24 mouse cellular contexts compared by ENCODE assay signal in the genomic region with DNA sequence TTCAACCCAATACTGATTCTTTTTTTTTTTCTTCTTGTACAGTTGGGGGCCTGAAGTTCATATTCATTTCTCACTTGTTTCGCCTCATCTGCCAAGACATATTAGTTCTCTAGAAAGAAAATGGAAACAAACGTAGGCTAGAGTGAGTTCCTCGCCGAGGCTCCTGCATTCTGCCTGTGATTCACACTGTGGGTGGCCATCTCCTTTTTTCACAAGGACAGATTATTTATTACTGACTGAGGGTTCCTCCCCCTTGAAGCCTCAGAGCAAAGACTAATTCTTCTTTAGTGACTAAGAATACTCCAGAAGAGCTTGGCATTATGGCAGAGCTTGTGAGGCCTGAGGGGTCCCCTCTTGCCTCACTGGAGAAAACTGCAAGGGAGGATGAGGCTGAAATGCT.
DNase-seq lines count a peak whose midpoint lies in the region; ATAC-seq lines count a peak whose summit lies in the region.
"Had no signal": no experiment of that assay in that cellular context is flagged by ENCODE, and none has a peak within 500 bp of the region (broad histone marks: within the 10 kb centered on the region; RNA-seq: fewer than 3 reads in every experiment).

No protein-coding gene starts in this region.

- WGBS in kidney, embryonic 15.5 days, result 26% methylated on average over 4 of the region's 4 CpGs
- WGBS in midbrain, embryonic 13.5 days, result 57% methylated on average over 4 of the region's 4 CpGs

- H3K4me2 ChIP-seq in kidney, embryonic 15.5 days, result 0 out of 2 replicates have a peak overlapping the region, but pooled peaks have one; percentile 0
- H3K4me2 ChIP-seq in midbrain, embryonic 13.5 days (replicated peaks), result no peak overlapping the region
- H3K4me2 ChIP-seq: forebrain, embryonic 15.5 days; heart, embryonic 11.5 days; hindbrain, embryonic 15.5 days; intestine, embryonic 15.5 days; neural tube, embryonic 15.5 days; stomach, embryonic 15.5 days had no signal

- H3K9me3 ChIP-seq in kidney, embryonic 15.5 days (replicated peaks), result no peaks in the 10 kb centered on the region
- H3K9me3 ChIP-seq in midbrain, embryonic 13.5 days, result no peaks in the 10 kb centered on the region
- H3K9me3 ChIP-seq: embryonic facial prominence, embryonic 10.5 days; forebrain, embryonic 15.5 days; hindbrain, embryonic 15.5 days; intestine, embryonic 15.5 days; midbrain, embryonic 10.5 days; neural tube, embryonic 15.5 days; stomach, embryonic 15.5 days had no signal

- no peak overlapping the region for H3K27ac ChIP-seq in kidney, embryonic 15.5 days
- no peak overlapping the region for H3K27ac ChIP-seq in midbrain, embryonic 13.5 days
- H3K27ac ChIP-seq: embryonic facial prominence, embryonic 10.5 days; forebrain, embryonic 15.5 days; hindbrain, embryonic 15.5 days; intestine, embryonic 15.5 days; layer of hippocampus, adult 2 months; macrophage; midbrain, embryonic 10.5 days; neural tube, embryonic 15.5 days; stomach, embryonic 15.5 days had no signal

- no peak overlapping the region for H3K9ac ChIP-seq in kidney, embryonic 15.5 days
- no peak overlapping the region for H3K9ac ChIP-seq in midbrain, embryonic 13.5 days (replicated peaks)
- H3K9ac ChIP-seq: forebrain, embryonic 15.5 days; hindbrain, embryonic 15.5 days; intestine, embryonic 15.5 days; neural tube, embryonic 15.5 days; stomach, embryonic 15.5 days had no signal

- 0 out of 2 replicates have a peak, but pooled peaks have one; percentile 40 for ATAC-seq in kidney, embryonic 15.5 days (replicated peaks; ENCODE audit: low FRiP score)
- ATAC-seq in midbrain, embryonic 13.5 days, result no peak
- ATAC-seq: CD4-positive, CD25-positive, alpha-beta regulatory T cell, adult 4 months; forebrain, embryonic 15.5 days; intestine, embryonic 15.5 days had no signal

- H3K4me3 ChIP-seq in kidney, embryonic 15.5 days (replicated peaks), result no peak overlapping the region
- H3K4me3 ChIP-seq in midbrain, embryonic 13.5 days (replicated peaks), result no peak overlapping the region
- H3K4me3 ChIP-seq: embryonic facial prominence, embryonic 10.5 days; forebrain, embryonic 15.5 days; hindbrain, embryonic 15.5 days; intestine, embryonic 15.5 days; layer of hippocampus, adult 2 months; midbrain, embryonic 10.5 days; neural tube, embryonic 15.5 days; stomach, embryonic 15.5 days had no signal

- DNase-seq in embryo, embryonic 10 days (ENCODE audit: low spot score), result peak; percentile 16
- DNase-seq in embryo, embryonic 11 days, result no peak
- DNase-seq in kidney, postnatal 36 days, result no peak
- peak; percentile 32 for DNase-seq in NIH3T3 (ENCODE audit: low read depth)
- DNase-seq in adrenal gland, postnatal 25 days, result peak; percentile 8
- DNase-seq in cerebellum, adult 11 months, result no peak
- DNase-seq: cerebellum, adult 18-20 months; cerebellum, postnatal 25 days; kidney, adult 9 months; thymus, adult 18-20 months; thymus, postnatal 36 days had no signal

- H3K4me1 ChIP-seq in kidney, embryonic 15.5 days, result peaks cover 18% of the 10 kb centered on the region
- 0 out of 2 replicates have a peak, but pooled peaks cover 3% of the 10 kb centered on the region for H3K4me1 ChIP-seq in midbrain, embryonic 13.5 days (replicated peaks)
- H3K4me1 ChIP-seq: forebrain, embryonic 15.5 days; hindbrain, embryonic 15.5 days; intestine, embryonic 15.5 days; neural tube, embryonic 15.5 days; stomach, embryonic 15.5 days had no signal

- no peaks in the 10 kb centered on the region for H3K27me3 ChIP-seq in kidney, embryonic 15.5 days
- 0 out of 2 replicates have a peak, but pooled peaks cover 3% of the 10 kb centered on the region for H3K27me3 ChIP-seq in midbrain, embryonic 13.5 days
- H3K27me3 ChIP-seq: forebrain, embryonic 15.5 days; hindbrain, embryonic 15.5 days; intestine, embryonic 15.5 days; neural tube, embryonic 15.5 days; stomach, embryonic 15.5 days had no signal

- H3K36me3 ChIP-seq in kidney, embryonic 15.5 days, result no peaks in the 10 kb centered on the region
- no peaks in the 10 kb centered on the region for H3K36me3 ChIP-seq in midbrain, embryonic 13.5 days
- H3K36me3 ChIP-seq: embryonic facial prominence, embryonic 10.5 days; forebrain, embryonic 15.5 days; hindbrain, embryonic 15.5 days; intestine, embryonic 15.5 days; midbrain, embryonic 10.5 days; neural tube, embryonic 15.5 days; stomach, embryonic 15.5 days had no signal

Comparison
In these comparisons a context has a peak if more than half of its experiments do, and no peak if none do; other contexts are left out.
1. DNase-seq: peak in embryo, embryonic 10 days (single experiment), NIH3T3 (single experiment) and adrenal gland, postnatal 25 days (single experiment); none in embryo, embryonic 11 days (single experiment), kidney, postnatal 36 days (0 of 2) and cerebellum, adult 11 months (single experiment).